Mouse (Mus musculus): Measurements from ENCODE around the gene Vezf1.

Gene Vezf1

GRCm38 (mm10) chr11:88126306-88126793, 58.3 kb downstream of the Vezf1 start:
- DNase-seq (ENCODE audit: low spot score) = no peak

GRCm38 (mm10) chr11:88128461-88128860, 60.4 kb downstream of the Vezf1 start:
- no peak for DNase-seq (ENCODE audit: low spot score)

- no peak for DNase-seq (ENCODE audit: low spot score)
These were observed 61.2 kb downstream of the Vezf1 start for GRCm38 (mm10) chr11:88129281-88129680.

- DNase-seq (ENCODE audit: low spot score) = no peak
These were observed 61.9 kb downstream of the Vezf1 start for GRCm38 (mm10) chr11:88129935-88130334.

GRCm38 (mm10) chr11:88131847-88132246, 63.8 kb downstream of the Vezf1 start:
- peak; percentile 44 for DNase-seq (ENCODE audit: low spot score)

Measured in ovary, postnatal 14 days (tissue).